Mouse (Mus musculus) thymus, adult 2 months (tissue): ENCODE data around the gene Nat9. TPM values are rescaled to one million over a fixed set of nuclear protein-coding genes. Genes with fewer than 3 reads are reported as not detected.

ENCODE experiments used
- DNase-seq: peaks from one replicate; pipeline ENCODE4 v3.0.0; 2021
- H3K27ac ChIP-seq: fragments of 200-500 bp; 2 replicates; pipeline ENCODE4 v1.5.1; 2012; ENCODE audit warnings: low read length, control low read depth; ENCODE audit not compliant: control insufficient read depth, insufficient read depth
- H3K27me3 ChIP-seq: fragments of 200-500 bp; 2 replicates; pipeline ENCODE4 v1.6.1; 2012; ENCODE audit warnings: mild to moderate bottlenecking, low read length, moderate library complexity, mixed read lengths; ENCODE audit not compliant: control insufficient read depth, insufficient read depth
- H3K36me3 ChIP-seq: fragments of 200-500 bp; 2 replicates; pipeline ENCODE4 v1.6.1; 2012; ENCODE audit warnings: mild to moderate bottlenecking, low read length, moderate library complexity; ENCODE audit not compliant: control insufficient read depth, insufficient read depth
- H3K4me1 ChIP-seq: fragments of 200-500 bp; replicated peaks from 2 replicates; pipeline ENCODE4 v1.6.1; 2012; ENCODE audit warnings: low read length; ENCODE audit not compliant: control insufficient read depth, insufficient read depth
- H3K4me3 ChIP-seq: fragments of 200-500 bp; 2 replicates; pipeline ENCODE4 v1.5.1; 2012; ENCODE audit warnings: mild to moderate bottlenecking, low read length, control low read depth, moderate library complexity; ENCODE audit not compliant: control insufficient read depth, insufficient read depth
- CTCF ChIP-seq: fragments of 200-500 bp; IDR thresholded peaks from 2 replicates; pipeline ENCODE4 v1.5.1; 2012; ENCODE audit warnings: mild to moderate bottlenecking, control low read depth, low read length, moderate library complexity, borderline replicate concordance; ENCODE audit not compliant: control insufficient read depth, poor library complexity, insufficient read depth; ENCODE audit errors: extremely low read depth
- POLR2A ChIP-seq: fragments of 200-500 bp; IDR thresholded peaks from 2 replicates; pipeline ENCODE4 v1.6.1; 2012; ENCODE audit warnings: mild to moderate bottlenecking, low read length, control low read depth, moderate library complexity; ENCODE audit not compliant: control insufficient read depth, poor library complexity, insufficient read depth; ENCODE audit errors: extremely low read depth
- WGBS: fragments of 180-500 bp; shearing (Covaris S2); methylation state at CpG from one replicate; pipeline ENCODE4 v1.1.7; 2018; 5-methylcytosine and 5-hydroxymethylcytosine counted together
- polyA plus RNA-seq: library from polyadenylated mRNA; depleted of rRNA; stranded (reverse); fragments of >200 nt; gene quantifications from 2 replicates; pipeline ENCODE4 v1.2.3, GENCODE M21; 2012

Gene Nat9
- polyA plus RNA-seq, 1 experiment, result 11.8 TPM

- H3K27ac ChIP-seq, result no peak overlapping the region
- no peak for DNase-seq
- peaks cover 44% of the 10 kb centered on the region for H3K4me1 ChIP-seq
- H3K36me3 ChIP-seq, result peaks cover 57% of the 10 kb centered on the region
- no peak overlapping the region for H3K4me3 ChIP-seq
- no peaks in the 10 kb centered on the region for H3K27me3 ChIP-seq
- no peak for TF ChIP-seq CTCF
- no peak for TF ChIP-seq POLR2A
- 57% methylated on average over 4 of the region's 4 CpGs for WGBS
Measured at GRCm38 (mm10) chr11:115172825-115173287, 14.8 kb downstream of the Nat9 start.

DNA sequence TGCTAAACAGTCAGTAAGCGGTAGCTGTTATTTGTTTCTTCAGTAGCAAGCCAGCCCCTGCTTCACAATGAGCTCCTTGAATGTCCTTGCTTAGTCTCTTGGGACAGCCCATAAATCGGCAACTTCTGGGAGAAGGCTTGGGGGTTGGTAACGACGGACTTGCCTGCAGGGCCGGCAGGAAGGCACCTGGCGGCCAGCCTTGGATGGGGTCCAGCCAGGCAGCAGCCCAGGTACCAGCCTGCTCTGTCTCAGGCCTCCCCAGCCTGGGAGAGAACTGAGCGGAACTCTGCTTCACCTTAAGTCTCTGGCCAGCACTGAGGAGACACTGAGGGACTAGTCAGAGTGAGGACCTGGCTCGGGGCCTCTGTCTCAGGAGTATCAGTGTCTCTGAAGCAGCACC, 16.5 kb downstream of the Nat9 start:
- WGBS, result 88% methylated on average over 8 of the region's 8 CpGs
- TF ChIP-seq POLR2A (no peak), CTCF (no peak)
- Histone ChIP-seq H3K4me1 (peaks cover 56% of the 10 kb centered on the region), H3K27ac (no peak overlapping the region), H3K4me3 (no peak overlapping the region), H3K27me3 (no peaks in the 10 kb centered on the region), H3K36me3 (peaks cover 40% of the 10 kb centered on the region)
- DNase-seq, result no peak

DNA sequence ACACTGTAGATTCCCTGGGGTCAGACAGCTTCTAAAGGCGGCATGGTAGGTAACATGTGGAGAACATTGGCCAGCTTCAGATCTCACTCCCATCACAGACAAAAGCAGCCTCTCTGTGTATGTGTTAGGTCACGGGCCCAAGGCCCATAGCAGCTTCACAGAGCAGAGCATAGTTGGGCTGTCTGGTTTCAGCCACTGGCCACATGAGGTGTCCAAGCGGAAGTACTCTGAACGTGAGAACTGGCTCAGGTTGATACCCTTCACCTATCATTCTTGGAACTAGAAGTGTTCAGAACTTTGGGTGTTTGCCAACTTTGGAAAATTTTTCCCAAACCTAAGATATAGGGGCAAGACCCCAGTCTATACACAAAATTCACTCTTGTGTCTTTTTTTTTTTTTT, 18.2 kb downstream of the Nat9 start:
- TF ChIP-seq POLR2A, result no peak
- TF ChIP-seq CTCF, result no peak
- DNase-seq, result no peak
- no peak overlapping the region for H3K4me3 ChIP-seq
- 95% methylated on average over 4 of the region's 4 CpGs for WGBS
- peaks cover 62% of the 10 kb centered on the region for H3K4me1 ChIP-seq
- no peaks in the 10 kb centered on the region for H3K27me3 ChIP-seq
- H3K27ac ChIP-seq, result no peak overlapping the region
- peaks cover 29% of the 10 kb centered on the region for H3K36me3 ChIP-seq

- WGBS, result 75% methylated on average over 8 of the region's 8 CpGs
- peaks cover 29% of the 10 kb centered on the region for H3K36me3 ChIP-seq
- H3K4me1 ChIP-seq, result peaks cover 47% of the 10 kb centered on the region
- no peak overlapping the region for H3K27ac ChIP-seq
- DNase-seq, result no peak
- TF ChIP-seq POLR2A, result no peak
- TF ChIP-seq CTCF, result no peak
- no peak overlapping the region for H3K4me3 ChIP-seq
- no peaks in the 10 kb centered on the region for H3K27me3 ChIP-seq
Measured at GRCm38 (mm10) chr11:115167631-115168249, 19.9 kb downstream of the Nat9 start.

GRCm38 (mm10) chr11:115166776-115167175, 20.9 kb downstream of the Nat9 start:
- TF ChIP-seq POLR2A (no peak), CTCF (no peak)
- WGBS, result 93% methylated on average over 3 of the region's 3 CpGs
- Histone ChIP-seq H3K4me1 (peaks cover 44% of the 10 kb centered on the region), H3K36me3 (peaks cover 27% of the 10 kb centered on the region), H3K4me3 (no peak overlapping the region), H3K27ac (no peak overlapping the region), H3K27me3 (no peaks in the 10 kb centered on the region)
- DNase-seq, result no peak

GRCm38 (mm10) chr11:115164976-115165374, 22.7 kb downstream of the Nat9 start:
- Histone ChIP-seq H3K27ac (no peak overlapping the region), H3K27me3 (no peaks in the 10 kb centered on the region), H3K4me1 (peaks cover 52% of the 10 kb centered on the region), H3K36me3 (peaks cover 13% of the 10 kb centered on the region), H3K4me3 (peak overlapping the region; percentile 81)
- DNase-seq, result no peak
- WGBS, result 9% methylated on average over 9 of the region's 9 CpGs
- no peak for TF ChIP-seq POLR2A
- TF ChIP-seq CTCF, result no peak
